Mouse (Mus musculus) cerebellum, adult 9-10 months (tissue): ENCODE data around the gene Kirrel3.

ENCODE experiments used
- DNase-seq: peaks from one replicate; pipeline ENCODE4 v3.0.0; 2022

The Kirrel3 gene

GRCm38 (mm10) chr9:34837700-34838462 lies 352.2 kb downstream of the Kirrel3 start:
- no peak for DNase-seq

- DNase-seq: no peak
Observed at GRCm38 (mm10) chr9:34843275-34843965, 357.7 kb downstream of the Kirrel3 start.

- DNase-seq: no peak
Observed at GRCm38 (mm10) chr9:34846440-34846839, 360.7 kb downstream of the Kirrel3 start.

GRCm38 (mm10) chr9:34847664-34848063 lies 362.0 kb downstream of the Kirrel3 start:
- no peak for DNase-seq

GRCm38 (mm10) chr9:34851136-34851535 lies 365.4 kb downstream of the Kirrel3 start:
- no peak for DNase-seq

- DNase-seq: no peak
Observed at GRCm38 (mm10) chr9:34857575-34857974, 371.9 kb downstream of the Kirrel3 start.

GRCm38 (mm10) chr9:34858071-34858470 lies 372.4 kb downstream of the Kirrel3 start:
- no peak for DNase-seq

- DNase-seq: no peak
Observed at GRCm38 (mm10) chr9:34860934-34861333, 375.2 kb downstream of the Kirrel3 start.

GRCm38 (mm10) chr9:34861775-34862174 lies 376.1 kb downstream of the Kirrel3 start:
- DNase-seq: peak; percentile 86

- DNase-seq: no peak
Observed at GRCm38 (mm10) chr9:34865606-34866005, 379.9 kb downstream of the Kirrel3 start.

GRCm38 (mm10) chr9:34871316-34871966 lies 385.7 kb downstream of the Kirrel3 start:
- DNase-seq: no peak

GRCm38 (mm10) chr9:34875238-34875637 lies 389.5 kb downstream of the Kirrel3 start:
- DNase-seq: no peak

GRCm38 (mm10) chr9:34877186-34877585 lies 391.5 kb downstream of the Kirrel3 start:
- no peak for DNase-seq

- peak; percentile 87 for DNase-seq
Observed at GRCm38 (mm10) chr9:34877799-34878198, 392.1 kb downstream of the Kirrel3 start.

GRCm38 (mm10) chr9:34881750-34882149 lies 396.1 kb downstream of the Kirrel3 start:
- DNase-seq: no peak

GRCm38 (mm10) chr9:34882211-34882610 lies 396.5 kb downstream of the Kirrel3 start:
- no peak for DNase-seq

GRCm38 (mm10) chr9:34883122-34883521 lies 397.4 kb downstream of the Kirrel3 start:
- peak; percentile 81 for DNase-seq

- DNase-seq: no peak
Observed at GRCm38 (mm10) chr9:34884325-34884724, 398.6 kb downstream of the Kirrel3 start.

GRCm38 (mm10) chr9:34884942-34885341 lies 399.2 kb downstream of the Kirrel3 start:
- DNase-seq: peak; percentile 69

GRCm38 (mm10) chr9:34886746-34887145 lies 401.1 kb downstream of the Kirrel3 start:
- peak; percentile 90 for DNase-seq

GRCm38 (mm10) chr9:34887196-34887595 lies 401.5 kb downstream of the Kirrel3 start:
- DNase-seq: no peak

- DNase-seq: no peak
Observed at GRCm38 (mm10) chr9:34888298-34888697, 402.6 kb downstream of the Kirrel3 start.

- peak; percentile 74 for DNase-seq
Observed at GRCm38 (mm10) chr9:34901216-34901615, 415.5 kb downstream of the Kirrel3 start.

GRCm38 (mm10) chr9:34901888-34902287 lies 416.2 kb downstream of the Kirrel3 start:
- peak; percentile 98 for DNase-seq
